Mouse (Mus musculus) bone marrow macrophage, adult 2 months (primary cell): ENCODE measurements around the gene Aspn.

Experiments
- CTCF ChIP-seq: IDR thresholded peaks from 2 replicates; pipeline ENCODE4 v1.5.1; 2012; ENCODE audit warnings: low read depth, mild to moderate bottlenecking, low read length, moderate library complexity
- POLR2A ChIP-seq: IDR thresholded peaks from 2 replicates; pipeline ENCODE4 v1.6.1; 2012; ENCODE audit warnings: mild to moderate bottlenecking, low read depth, low read length, borderline replicate concordance

DNA sequence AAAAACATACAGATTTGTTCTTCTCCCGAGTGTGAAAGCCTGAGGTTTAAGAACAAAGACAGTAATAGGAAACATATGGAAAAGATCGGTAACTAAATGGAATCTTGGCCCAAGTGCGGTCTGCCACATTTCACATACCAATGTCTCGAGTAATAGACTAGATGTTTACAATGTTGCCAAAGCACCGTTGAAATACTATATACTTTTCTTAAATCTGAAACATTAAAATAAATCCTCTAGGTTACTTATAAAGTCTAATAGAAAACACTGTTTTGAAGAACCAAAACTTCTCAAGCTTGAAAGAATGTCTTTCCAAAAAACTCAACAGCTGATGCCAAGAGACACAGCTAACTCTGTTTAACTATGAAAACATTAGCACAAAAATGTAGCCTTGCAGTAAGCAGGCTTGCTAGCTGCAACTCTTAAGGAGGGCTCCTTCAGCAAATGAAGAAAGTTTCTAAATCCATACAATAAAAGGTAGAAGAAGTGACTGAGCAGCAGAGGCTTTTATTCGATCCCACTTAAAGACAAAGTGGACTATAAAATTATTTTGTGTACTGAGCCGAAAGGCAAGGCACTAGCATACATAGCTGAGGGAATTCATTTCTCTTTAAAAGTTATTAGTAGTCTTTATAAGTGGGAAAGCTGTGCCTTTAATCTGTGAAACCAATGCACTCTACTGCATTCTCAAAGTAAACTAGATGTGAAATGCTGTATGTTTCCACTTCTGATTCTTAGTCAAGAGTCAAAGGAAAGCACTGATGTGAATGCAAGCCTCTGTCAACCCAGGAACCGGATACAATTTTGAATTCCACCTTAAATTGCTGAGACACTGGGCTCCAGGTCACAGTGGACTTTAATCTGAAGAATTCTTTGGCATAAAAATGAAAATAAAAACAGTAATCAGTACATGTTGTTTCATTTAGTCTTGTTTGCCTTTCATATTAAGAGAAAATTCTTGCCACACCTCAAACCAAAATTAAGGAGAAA, 37.6 kb downstream of the Aspn start, which contains the start of gene Omd:
- TF ChIP-seq CTCF (no peak), POLR2A (no peak)
